In the genomic region with DNA sequence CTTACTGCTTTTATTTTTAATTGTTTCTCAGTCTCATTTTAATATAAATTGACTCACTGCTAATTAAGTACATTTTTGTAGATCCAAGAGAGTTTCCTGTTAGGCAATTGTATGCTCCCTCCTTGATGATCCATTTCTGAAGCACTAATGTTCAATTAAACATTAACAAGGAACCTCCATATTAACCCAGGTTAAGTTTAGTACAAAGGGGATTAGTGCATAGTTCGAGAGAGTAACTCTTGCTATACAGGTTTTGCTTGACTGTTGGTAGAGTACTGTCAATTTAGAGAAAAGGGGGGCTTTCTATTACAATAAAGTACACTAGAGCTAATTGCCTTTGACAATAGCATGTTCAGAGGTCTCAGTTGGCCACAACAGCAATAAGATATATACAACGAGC, we compare ENCODE assay signal across 24 mouse cellular contexts.
"Had no signal": no experiment of that assay in that cellular context is flagged by ENCODE, and none has a peak within 500 bp of the region (broad histone marks: within the 10 kb centered on the region; RNA-seq: fewer than 3 reads in every experiment).

No protein-coding gene starts in this region.

- H3K9ac ChIP-seq: heart, embryonic 12.5 days; hindbrain, embryonic 12.5 days; hindbrain, embryonic 14.5 days; limb, embryonic 13.5 days; limb, embryonic 15.5 days; liver, embryonic 12.5 days; liver, embryonic 14.5 days had no signal

- H3K4me3 ChIP-seq: gastrocnemius, adult 2 months; heart, embryonic 10.5 days; heart, embryonic 12.5 days; hindbrain, embryonic 10.5 days; hindbrain, embryonic 12.5 days; layer of hippocampus, adult 2 months; limb, embryonic 13.5 days; limb, embryonic 15.5 days; liver, embryonic 12.5 days had no signal

- H3K9me3 ChIP-seq: heart, embryonic 10.5 days; heart, embryonic 12.5 days; hindbrain, embryonic 10.5 days; hindbrain, embryonic 12.5 days; limb, embryonic 13.5 days; limb, embryonic 15.5 days; liver, embryonic 12.5 days had no signal

- H3K36me3 ChIP-seq: heart, embryonic 10.5 days; heart, embryonic 12.5 days; hindbrain, embryonic 10.5 days; hindbrain, embryonic 12.5 days; limb, embryonic 13.5 days; limb, embryonic 15.5 days; liver, embryonic 12.5 days had no signal

- H3K4me1 ChIP-seq: heart, embryonic 10.5 days; heart, embryonic 12.5 days; hindbrain, embryonic 10.5 days; hindbrain, embryonic 12.5 days; limb, embryonic 13.5 days; limb, embryonic 15.5 days; liver, embryonic 12.5 days had no signal

- ATAC-seq: forebrain, embryonic 16.5 days; hindbrain, embryonic 16.5 days; inflammation-experienced regulatory T-cells, adult 6 months; intestine, postnatal 0 days; liver, embryonic 12.5 days had no signal

- H3K27ac ChIP-seq: gastrocnemius, adult 2 months; heart, embryonic 10.5 days; hindbrain, embryonic 10.5 days; hindbrain, embryonic 12.5 days; hindbrain, embryonic 14.5 days; layer of hippocampus, adult 2 months; limb, embryonic 13.5 days; limb, embryonic 15.5 days; liver, embryonic 12.5 days; liver, embryonic 14.5 days had no signal

- H3K4me2 ChIP-seq: heart, embryonic 12.5 days; hindbrain, embryonic 12.5 days; hindbrain, embryonic 14.5 days; limb, embryonic 13.5 days; limb, embryonic 15.5 days; liver, embryonic 12.5 days had no signal

- H3K27me3 ChIP-seq: heart, embryonic 12.5 days; hindbrain, embryonic 12.5 days; limb, embryonic 13.5 days; limb, embryonic 15.5 days; liver, embryonic 12.5 days had no signal

- DNase-seq: gastrocnemius, adult 2 months; gastrocnemius, postnatal 10 days; gastrocnemius, postnatal 25 days; heart, adult 18-20 months; heart, postnatal 10 days; heart, postnatal 4 days; kidney, postnatal 10 days; layer of hippocampus, adult 9-11 months; layer of hippocampus, postnatal 36 days; left cerebral cortex, postnatal 4 days had no signal
